Mouse (Mus musculus): Measurements from ENCODE around the gene Olfr1189. TPM values are rescaled to one million over a fixed set of nuclear protein-coding genes. Genes with fewer than 3 reads are reported as not detected.
"Not testable (repeated sequence)": the region's sequence is repeated elsewhere in the genome, so short reads cannot be mapped to it uniquely, and the experiment has no call there.

Gene Olfr1189
- not detected in 2 replicates for polyA plus RNA-seq (2015; fragmentation: Nextera tagmentation; extraction: Ambion mirVana)

GRCm38 (mm10) chr2:88586154-88586553 lies at the start of gene Olfr1189:
Gene Olfr1189, plus strand, starts transcription at chr2:88586454.
- Histone ChIP-seq H3K27me3 (replicated peaks; ENCODE audit: control insufficient read depth, insufficient read depth, low read length) (no peaks in the 10 kb centered on the region), H3K9me3 (ENCODE audit: control insufficient read depth, low read length) (no peaks in the 10 kb centered on the region), H3K27ac (ENCODE audit: low read length) (no peak within 1 kb of the TSS), H3K4me2 (ENCODE audit: low read length) (no peak within 1 kb of the TSS), H3K4me1 (replicated peaks; ENCODE audit: control insufficient read depth, insufficient read depth, low read length) (no peaks in the 10 kb centered on the region), H3K36me3 (ENCODE audit: control insufficient read depth, insufficient read depth) (no peaks in the 10 kb centered on the region), H3K9ac (replicated peaks; ENCODE audit: low read depth, low read length) (no peak within 1 kb of the TSS), H3K4me3 (replicated peaks; ENCODE audit: low read length) (no peak within 1 kb of the TSS)
- ATAC-seq = no peak

GRCm38 (mm10) chr2:88556635-88557034 lies 29.6 kb upstream of the Olfr1189 start, which contains the start of gene Olfr1188:
Gene Olfr1188, plus strand, starts transcription at chr2:88556935.
- 86% methylated on average over 2 of the region's 2 CpGs for WGBS

GRCm38 (mm10) chr2:88572696-88573095 lies 13.6 kb upstream of the Olfr1189 start:
- H3K4me3 ChIP-seq (replicated peaks; ENCODE audit: low read length); H3K27ac ChIP-seq (ENCODE audit: low read length); H3K9me3 ChIP-seq (ENCODE audit: control insufficient read depth, low read length); H3K36me3 ChIP-seq (ENCODE audit: control insufficient read depth, insufficient read depth); H3K9ac ChIP-seq (replicated peaks; ENCODE audit: low read depth, low read length); H3K27me3 ChIP-seq (replicated peaks; ENCODE audit: control insufficient read depth, insufficient read depth, low read length); H3K4me1 ChIP-seq (replicated peaks; ENCODE audit: control insufficient read depth, insufficient read depth, low read length); ATAC-seq; H3K4me2 ChIP-seq (ENCODE audit: low read length): not testable (repeated sequence)
- WGBS = 94% methylated on average over 12 of the region's 12 CpGs

More at GRCm38 (mm10) chr2:88556635-88557034, 29.6 kb upstream of the Olfr1189 start, which contains the start of gene Olfr1188:
- Histone ChIP-seq H3K4me3 (replicated peaks; ENCODE audit: low read length) (no peak within 1 kb of the TSS), H3K4me2 (ENCODE audit: low read length) (no peak within 1 kb of the TSS), H3K36me3 (ENCODE audit: control insufficient read depth, insufficient read depth) (no peaks in the 10 kb centered on the region), H3K9ac (replicated peaks; ENCODE audit: low read depth, low read length) (no peak within 1 kb of the TSS), H3K27me3 (replicated peaks; ENCODE audit: control insufficient read depth, insufficient read depth, low read length) (no peaks in the 10 kb centered on the region), H3K9me3 (ENCODE audit: control insufficient read depth, low read length) (no peaks in the 10 kb centered on the region), H3K27ac (ENCODE audit: low read length) (no peak within 1 kb of the TSS), H3K4me1 (replicated peaks; ENCODE audit: control insufficient read depth, insufficient read depth, low read length) (no peaks in the 10 kb centered on the region)
- no peak for ATAC-seq

- H3K9ac ChIP-seq (replicated peaks; ENCODE audit: low read depth, low read length); H3K27me3 ChIP-seq (replicated peaks; ENCODE audit: control insufficient read depth, insufficient read depth, low read length); H3K27ac ChIP-seq (ENCODE audit: low read length); H3K4me1 ChIP-seq (replicated peaks; ENCODE audit: control insufficient read depth, insufficient read depth, low read length); H3K36me3 ChIP-seq (ENCODE audit: control insufficient read depth, insufficient read depth); ATAC-seq; H3K9me3 ChIP-seq (ENCODE audit: control insufficient read depth, low read length); H3K4me3 ChIP-seq (replicated peaks; ENCODE audit: low read length); H3K4me2 ChIP-seq (ENCODE audit: low read length): not testable (repeated sequence)
- 85% methylated on average over 1 of the region's 1 CpGs for WGBS
Measured at GRCm38 (mm10) chr2:88640242-88640641, 54.0 kb downstream of the Olfr1189 start, which contains the start of gene Olfr1191-ps1. Gene Olfr1191-ps1, plus strand, starts transcription at chr2:88640542.

Other genes starting within 250 kb of the Olfr1189 start
- not detected in 2 replicates for gene Olfr1176, start 249.7 kb upstream of the Olfr1189 start, polyA plus RNA-seq (2015; fragmentation: Nextera tagmentation; extraction: Ambion mirVana)
- gene Olfr1177-ps, start 240.0 kb upstream of the Olfr1189 start, polyA plus RNA-seq (2015; fragmentation: Nextera tagmentation; extraction: Ambion mirVana) = not detected in 2 replicates
- not detected in 2 replicates for gene Olfr1178, start 199.4 kb upstream of the Olfr1189 start, polyA plus RNA-seq (2015; fragmentation: Nextera tagmentation; extraction: Ambion mirVana)
- not detected in 2 replicates for gene Olfr1179, start 180.0 kb upstream of the Olfr1189 start, polyA plus RNA-seq (2015; fragmentation: Nextera tagmentation; extraction: Ambion mirVana)
- gene Olfr1180, start 167.3 kb upstream of the Olfr1189 start, polyA plus RNA-seq (2015; fragmentation: Nextera tagmentation; extraction: Ambion mirVana) = not detected in 2 replicates
- gene Olfr1181, start 160.3 kb upstream of the Olfr1189 start, polyA plus RNA-seq (2015; fragmentation: Nextera tagmentation; extraction: Ambion mirVana) = not detected in 2 replicates
- gene Gm13757, start 137.3 kb upstream of the Olfr1189 start, polyA plus RNA-seq (2015; fragmentation: Nextera tagmentation; extraction: Ambion mirVana) = not detected in 2 replicates
- not detected in 2 replicates for gene Olfr1183, start 131.6 kb upstream of the Olfr1189 start, polyA plus RNA-seq (2015; fragmentation: Nextera tagmentation; extraction: Ambion mirVana)
- not detected in 2 replicates for gene Olfr1184, start 102.9 kb upstream of the Olfr1189 start, polyA plus RNA-seq (2015; fragmentation: Nextera tagmentation; extraction: Ambion mirVana)
- not detected in 2 replicates for gene Olfr1185-ps1, start 93.1 kb upstream of the Olfr1189 start, polyA plus RNA-seq (2015; fragmentation: Nextera tagmentation; extraction: Ambion mirVana)
- gene Olfr1186, start 67.9 kb upstream of the Olfr1189 start, polyA plus RNA-seq (2015; fragmentation: Nextera tagmentation; extraction: Ambion mirVana) = not detected in 2 replicates
- gene Olfr1188, start 29.5 kb upstream of the Olfr1189 start, polyA plus RNA-seq (2015; fragmentation: Nextera tagmentation; extraction: Ambion mirVana) = not detected in 2 replicates
- not detected in 2 replicates for gene Olfr1191-ps1, start 54.1 kb downstream of the Olfr1189 start, polyA plus RNA-seq (2015; fragmentation: Nextera tagmentation; extraction: Ambion mirVana)
- not detected in 2 replicates for gene Olfr1192-ps1, start 62.1 kb downstream of the Olfr1189 start, polyA plus RNA-seq (2015; fragmentation: Nextera tagmentation; extraction: Ambion mirVana)
- not detected in 2 replicates for gene Olfr1193, start 89.2 kb downstream of the Olfr1189 start, polyA plus RNA-seq (2015; fragmentation: Nextera tagmentation; extraction: Ambion mirVana)
- gene Olfr1195, start 102.7 kb downstream of the Olfr1189 start, polyA plus RNA-seq (2015; fragmentation: Nextera tagmentation; extraction: Ambion mirVana) = not detected in 2 replicates
- not detected in 2 replicates for gene Olfr1196, start 118.1 kb downstream of the Olfr1189 start, polyA plus RNA-seq (2015; fragmentation: Nextera tagmentation; extraction: Ambion mirVana)
- not detected in 2 replicates for gene Olfr1197, start 145.9 kb downstream of the Olfr1189 start, polyA plus RNA-seq (2015; fragmentation: Nextera tagmentation; extraction: Ambion mirVana)
- not detected in 2 replicates for gene Olfr1198, start 164.9 kb downstream of the Olfr1189 start, polyA plus RNA-seq (2015; fragmentation: Nextera tagmentation; extraction: Ambion mirVana)
- not detected in 2 replicates for gene Olfr1199, start 174.0 kb downstream of the Olfr1189 start, polyA plus RNA-seq (2015; fragmentation: Nextera tagmentation; extraction: Ambion mirVana)
- gene Olfr1200, start 184.0 kb downstream of the Olfr1189 start, polyA plus RNA-seq (2015; fragmentation: Nextera tagmentation; extraction: Ambion mirVana) = not detected in 2 replicates
- not detected in 2 replicates for gene Olfr1201, start 206.6 kb downstream of the Olfr1189 start, polyA plus RNA-seq (2015; fragmentation: Nextera tagmentation; extraction: Ambion mirVana)
- not detected in 2 replicates for gene Olfr1202, start 228.0 kb downstream of the Olfr1189 start, polyA plus RNA-seq (2015; fragmentation: Nextera tagmentation; extraction: Ambion mirVana)
- not detected in 2 replicates for gene Olfr1205, start 243.3 kb downstream of the Olfr1189 start, polyA plus RNA-seq (2015; fragmentation: Nextera tagmentation; extraction: Ambion mirVana)